In genomic region chr6:52370806-52371360, GRCm38 (mm10) we compare ENCODE assay signal across 26 mouse cellular contexts. TPM values are rescaled to one million over a fixed set of nuclear protein-coding genes. Genes with fewer than 3 reads are reported as not detected.
"Had no signal": no experiment of that assay in that cellular context is flagged by ENCODE, and none has a peak within 500 bp of the region (broad histone marks: within the 10 kb centered on the region; RNA-seq: fewer than 3 reads in every experiment).

No protein-coding gene starts in this region.

- H3K4me2 ChIP-seq: liver, embryonic 13.5 days; midbrain, embryonic 11.5 days; stomach, embryonic 15.5 days had no signal

- DNase-seq: kidney, adult 11 months; kidney, adult 8-10 months; kidney, postnatal 14 days; kidney, postnatal 4 days; left cerebral cortex, postnatal 4 days; liver, embryonic 13.5 days; lung, adult 2 months; lung, postnatal 14 days; lung, postnatal 4 days; midbrain, embryonic 14.5 days; right cerebral cortex, postnatal 25 days; spleen, adult 18-20 months; thymus, adult 18-20 months; thymus, postnatal 25 days had no signal

- H3K9ac ChIP-seq: liver, embryonic 13.5 days; stomach, embryonic 15.5 days had no signal

- H3K4me1 ChIP-seq: liver, embryonic 13.5 days; stomach, embryonic 15.5 days had no signal

- H3K4me3 ChIP-seq: liver, embryonic 13.5 days; stomach, embryonic 15.5 days had no signal

- H3K27ac ChIP-seq: liver, embryonic 13.5 days; stomach, embryonic 15.5 days had no signal

- H3K27me3 ChIP-seq: stomach, embryonic 15.5 days had no signal

- H3K36me3 ChIP-seq: liver, embryonic 13.5 days; stomach, embryonic 15.5 days had no signal

- H3K9me3 ChIP-seq: liver, embryonic 13.5 days; stomach, embryonic 15.5 days had no signal

RNA-seq across cellular contexts. Expression of gene Evx1, which starts 57.6 kb away (rescaled TPM):
- total RNA-seq: layer of hippocampus, adult 18-20 months; layer of hippocampus, postnatal 14 days; left cerebral cortex, adult 8-10 months; left cerebral cortex, postnatal 14 days; left cerebral cortex, postnatal 4 days; liver, adult 2 months; megakaryocyte progenitor cell, adult 5-6 weeks; megakaryocyte-erythroid progenitor cell, adult 5-6 weeks had no signal
- polyA plus RNA-seq: kidney, embryonic 16.5 days; liver, adult 2 months; liver, embryonic 13.5 days; liver, embryonic 16.5 days; lung, adult 2 months; lung, embryonic 16.5 days; stomach, embryonic 15.5 days had no signal
